Mouse (Mus musculus): ENCODE measurements around the gene Fancf. TPM values are rescaled to one million over a fixed set of nuclear protein-coding genes. Genes with fewer than 3 reads are reported as not detected.

Fancf gene
- total RNA-seq, 2 experiments from 2014 or later: 4.7 to 5.0 TPM

DNA sequence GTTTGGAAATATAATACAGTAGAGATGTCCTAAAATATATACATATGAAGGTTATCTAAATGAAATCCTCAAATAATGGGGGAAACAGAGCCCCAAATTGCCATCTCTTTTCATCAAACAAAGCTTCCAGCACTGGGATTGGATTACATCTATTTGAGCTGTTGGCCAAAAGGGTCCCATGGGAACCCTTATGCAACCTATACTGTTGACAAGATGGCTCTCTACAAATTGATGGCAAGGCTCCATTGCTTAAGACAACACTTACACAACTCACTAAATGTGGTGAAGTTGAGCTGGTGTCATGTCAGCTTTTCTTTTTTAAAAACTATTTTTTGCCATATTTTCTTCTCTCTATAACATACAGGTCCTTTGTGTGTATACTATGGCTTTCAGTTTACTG, 14.2 kb upstream of the Fancf start:
- Histone ChIP-seq H3K4me3 (no peak overlapping the region), H3K27ac (no peak overlapping the region)
- no peak for TF ChIP-seq CTCF (conservative IDR thresholded peaks at IDR 0.05)
- DNase-seq (ENCODE audit: low spot score in 2 of 2): no peak

DNA sequence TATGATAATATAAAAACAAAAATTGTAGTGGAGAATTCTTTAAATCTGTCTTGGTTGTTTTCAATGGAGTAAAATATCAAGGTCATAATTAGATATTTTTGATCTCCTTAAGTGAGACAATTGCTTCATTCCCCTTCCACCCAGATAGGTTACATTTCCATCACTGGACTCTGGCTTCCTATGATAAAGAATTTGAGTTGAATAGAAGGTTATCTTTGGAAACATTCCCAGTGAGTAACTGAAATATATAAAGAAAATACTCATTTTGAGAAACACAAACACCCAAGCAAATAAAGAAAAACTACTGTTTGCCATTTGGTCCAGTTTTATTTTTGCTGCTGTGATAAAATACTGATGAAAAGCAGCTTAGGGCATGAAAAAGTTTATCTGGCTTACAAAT, 10.5 kb upstream of the Fancf start:
- Histone ChIP-seq H3K4me3 (no peak overlapping the region), H3K27ac (no peak overlapping the region)
- no peak for DNase-seq (ENCODE audit: low spot score in 2 of 2)
- TF ChIP-seq CTCF (conservative IDR thresholded peaks at IDR 0.05): no peak

DNA sequence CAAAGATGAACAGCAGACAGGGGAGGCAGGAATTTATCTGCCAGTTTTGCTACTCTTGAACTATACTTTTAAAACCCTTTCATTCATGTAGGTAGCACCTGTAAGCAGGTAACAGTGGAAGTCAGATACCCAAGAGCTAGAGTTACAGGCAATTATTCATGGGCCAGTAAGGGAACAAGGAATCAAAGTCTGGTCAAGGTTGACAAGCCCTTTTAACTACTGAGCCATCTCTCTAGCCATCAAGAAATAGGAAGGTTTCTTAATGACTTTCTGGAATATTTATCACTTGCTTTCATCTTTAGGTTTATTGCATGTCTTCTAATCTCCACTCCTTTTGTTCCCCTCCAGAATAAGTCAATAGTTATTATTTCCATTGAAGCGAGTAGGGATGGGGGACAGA, 10.0 kb upstream of the Fancf start:
- Histone ChIP-seq H3K27ac (no peak overlapping the region), H3K4me3 (no peak overlapping the region)
- no peak for TF ChIP-seq CTCF (conservative IDR thresholded peaks at IDR 0.05)
- DNase-seq (ENCODE audit: low spot score in 2 of 2): no peak

DNA sequence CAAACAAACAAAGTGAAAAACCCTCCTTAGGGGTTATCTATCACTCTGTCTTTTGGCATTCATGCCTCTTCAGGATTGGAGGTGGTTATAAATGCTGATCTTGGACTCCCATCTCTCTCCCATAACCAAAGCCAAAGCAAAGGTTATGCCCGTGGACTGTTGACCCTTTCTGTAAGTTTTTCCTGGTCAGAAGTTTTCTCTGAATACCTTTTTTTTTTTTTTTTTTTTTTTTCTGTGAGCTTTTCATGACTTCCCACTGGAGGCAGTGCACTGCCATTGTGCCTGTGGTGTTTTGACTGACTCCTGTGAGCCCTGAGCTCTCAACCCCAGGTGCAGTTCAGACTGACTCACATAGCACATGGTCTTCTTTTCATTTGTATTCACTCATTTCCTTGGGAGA, 5.9 kb upstream of the Fancf start:
- TF ChIP-seq CTCF (conservative IDR thresholded peaks at IDR 0.05): peak; percentile 34
- Histone ChIP-seq H3K27ac (no peak overlapping the region), H3K4me3 (no peak overlapping the region)
- no peak for DNase-seq (ENCODE audit: low spot score in 2 of 2)

DNA sequence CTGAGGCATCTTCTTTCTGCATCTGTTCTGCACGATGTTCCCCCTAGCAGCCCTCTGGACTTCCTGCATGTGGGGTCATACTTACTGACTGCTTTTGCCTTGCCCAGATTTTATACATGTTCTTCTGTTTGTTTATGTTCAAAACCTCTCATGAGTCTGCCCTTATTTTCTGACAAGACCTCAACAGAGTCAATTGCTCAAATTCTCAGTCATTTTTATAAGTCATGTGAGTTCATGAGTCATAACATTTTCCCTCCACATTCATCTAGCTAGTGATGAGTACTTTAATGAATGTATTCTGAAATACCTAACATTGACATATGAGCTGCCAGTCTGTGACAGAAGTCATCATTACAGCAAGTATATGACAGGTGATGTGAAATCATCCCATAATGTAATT, 3.3 kb upstream of the Fancf start:
- Histone ChIP-seq H3K4me3 (no peak overlapping the region), H3K27ac (no peak overlapping the region)
- no peak for DNase-seq (ENCODE audit: low spot score in 2 of 2)
- no peak for TF ChIP-seq CTCF (conservative IDR thresholded peaks at IDR 0.05)

DNA sequence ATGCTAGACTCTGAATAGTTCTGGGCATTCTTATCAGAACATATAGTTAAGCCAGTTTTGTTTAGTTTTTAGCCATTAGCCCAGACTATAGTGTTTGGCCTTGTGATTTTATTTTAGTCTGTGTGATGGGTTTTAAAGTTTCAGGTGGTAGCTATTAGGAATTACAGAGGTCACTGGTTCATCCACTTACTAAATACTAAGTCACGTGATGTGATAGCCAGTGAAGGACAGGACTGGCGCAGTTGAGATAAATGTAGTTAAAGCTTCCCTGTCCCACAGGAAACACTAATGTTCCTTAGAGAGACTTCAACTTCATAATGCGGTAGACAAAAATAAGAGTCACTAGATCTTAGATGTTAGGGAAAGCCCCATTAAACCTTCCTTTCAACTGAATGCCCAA, 775 bp upstream of the Fancf start:
- Histone ChIP-seq H3K27ac (no peak overlapping the region), H3K4me3 (peak overlapping the region; percentile 65)
- DNase-seq (ENCODE audit: low spot score in 2 of 2): no peak
- no peak for TF ChIP-seq CTCF (conservative IDR thresholded peaks at IDR 0.05)

DNA sequence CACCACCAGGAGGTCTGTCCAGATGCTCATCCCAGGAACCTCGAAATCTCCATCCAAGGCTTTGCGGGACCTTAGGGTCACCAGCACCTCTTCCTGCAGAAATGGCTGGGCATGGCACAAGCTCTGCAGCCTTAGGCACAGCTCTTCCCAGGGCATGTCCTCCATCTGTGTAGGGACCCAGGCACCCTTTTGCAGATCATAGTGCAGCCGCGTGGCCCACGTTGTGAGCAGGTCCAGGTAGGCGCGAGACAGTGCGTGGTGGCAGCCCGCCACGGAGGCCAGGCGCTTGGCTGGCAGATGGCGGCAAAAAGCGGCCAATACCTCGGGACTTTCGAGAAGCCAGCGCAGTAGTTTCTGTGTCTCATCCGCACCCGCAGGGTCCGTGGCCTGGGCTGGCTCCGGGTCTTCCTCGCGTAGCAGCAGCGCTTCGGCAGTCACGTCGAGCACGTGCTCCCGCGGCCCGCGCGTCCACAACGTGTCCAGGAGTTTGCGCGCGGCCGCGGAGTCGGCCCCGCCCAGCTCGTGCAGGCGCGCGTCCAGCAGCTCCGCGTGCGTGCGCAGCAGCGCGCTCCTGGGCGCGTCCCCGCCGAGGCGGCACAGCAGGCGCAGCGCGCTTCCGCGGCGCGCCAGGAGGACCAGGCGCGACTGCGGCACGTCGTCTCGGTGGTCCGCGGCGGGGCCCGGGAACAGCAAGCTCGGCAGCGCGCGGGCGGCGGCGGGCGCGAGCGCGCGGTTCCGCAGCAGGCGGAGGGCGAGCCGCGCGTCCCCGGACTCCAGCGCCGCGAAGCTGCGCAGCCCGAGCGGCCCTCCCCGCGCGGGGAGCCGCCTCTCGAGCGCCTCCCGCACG, 594 bp downstream of the Fancf start, which contains the start of gene Gas2:
Gas2 (plus strand) TSS at position 766 of the 847 bp plus-strand sequence.
- Histone ChIP-seq H3K4me3 (peak within 1 kb of the TSS; percentile 65), H3K27ac (peak within 1 kb of the TSS; percentile 98)
- peak; percentile 82 to 87 for DNase-seq (ENCODE audit: low spot score in 2 of 2)
- no peak for TF ChIP-seq CTCF (conservative IDR thresholded peaks at IDR 0.05)

DNA sequence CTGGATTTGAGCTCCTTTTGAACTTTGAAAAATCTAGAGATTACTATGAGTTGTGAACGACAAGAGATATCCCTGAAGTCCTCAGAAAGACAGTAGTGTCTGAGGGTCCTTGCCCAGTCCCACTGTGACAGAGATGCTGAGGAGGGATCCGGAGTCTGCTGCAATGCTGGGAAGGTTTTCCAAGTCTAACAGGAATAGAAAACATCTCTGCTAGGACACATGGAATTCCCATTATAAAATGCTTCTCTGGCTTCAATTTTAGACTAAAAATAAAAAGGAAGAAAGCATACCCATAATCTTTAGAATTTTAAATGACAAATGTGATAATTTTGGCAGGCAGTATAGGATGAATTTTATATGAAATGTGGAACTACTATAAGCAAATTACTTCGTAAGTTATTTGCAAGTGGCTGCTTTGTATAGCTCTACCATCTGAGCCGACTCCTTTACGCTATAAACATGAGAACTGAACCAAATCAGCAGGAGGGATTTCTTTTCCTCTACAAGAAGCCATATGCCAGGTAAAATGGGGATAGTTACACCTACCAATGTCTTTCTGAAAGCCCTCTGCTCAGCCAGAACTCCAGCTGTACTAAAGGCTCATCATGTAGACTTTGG, 10.1 kb downstream of the Fancf start:
- DNase-seq (ENCODE audit: low spot score in 2 of 2): no peak
- Histone ChIP-seq H3K27ac (no peak overlapping the region), H3K4me3 (no peak overlapping the region)
- TF ChIP-seq CTCF (conservative IDR thresholded peaks at IDR 0.05): no peak

DNA sequence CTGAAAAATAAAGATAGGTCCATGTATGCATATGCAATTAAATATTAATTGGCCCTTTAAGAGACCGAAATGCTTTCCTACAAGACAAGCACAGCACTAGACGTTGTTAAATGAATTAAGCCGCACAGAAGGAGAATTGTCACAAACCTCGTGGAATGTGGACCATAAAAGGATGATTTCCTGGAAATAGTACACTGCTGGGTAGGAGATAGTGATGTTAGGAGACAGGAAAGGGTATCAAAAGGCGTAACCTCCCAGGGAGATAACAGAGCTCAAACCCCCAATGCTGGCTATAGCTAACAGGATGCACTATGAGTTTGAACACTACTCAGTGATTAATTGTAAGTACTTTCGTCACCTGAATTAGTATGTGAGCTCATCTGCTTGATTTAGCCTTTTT, 11.2 kb downstream of the Fancf start:
- Histone ChIP-seq H3K4me3 (no peak overlapping the region), H3K27ac (no peak overlapping the region)
- DNase-seq (ENCODE audit: low spot score in 2 of 2): no peak
- TF ChIP-seq CTCF (conservative IDR thresholded peaks at IDR 0.05): no peak

DNA sequence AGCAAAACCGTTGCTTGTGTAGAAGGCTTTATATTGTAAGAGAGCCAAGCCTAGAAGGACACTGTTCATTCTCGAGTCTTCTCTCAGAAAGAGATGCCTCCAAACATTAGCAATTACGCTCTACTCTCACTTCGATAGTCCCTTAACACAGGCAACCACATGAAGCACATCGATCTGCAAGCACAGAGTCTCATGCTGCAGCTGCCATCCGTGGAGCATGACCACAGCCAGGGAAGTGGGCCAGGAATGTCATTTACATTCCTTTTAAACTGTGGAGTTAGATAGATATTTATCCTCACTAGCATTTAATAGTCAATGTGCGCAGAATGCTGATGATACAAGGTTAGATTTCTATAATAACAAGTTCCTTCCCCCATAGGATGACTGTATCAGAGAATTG, 21.6 kb downstream of the Fancf start:
- DNase-seq (ENCODE audit: low spot score in 2 of 2): peak in 1 of 2 experiments; percentile 16
- Histone ChIP-seq H3K4me3 (no peak overlapping the region), H3K27ac (no peak overlapping the region)
- no peak for TF ChIP-seq CTCF (conservative IDR thresholded peaks at IDR 0.05)

DNA sequence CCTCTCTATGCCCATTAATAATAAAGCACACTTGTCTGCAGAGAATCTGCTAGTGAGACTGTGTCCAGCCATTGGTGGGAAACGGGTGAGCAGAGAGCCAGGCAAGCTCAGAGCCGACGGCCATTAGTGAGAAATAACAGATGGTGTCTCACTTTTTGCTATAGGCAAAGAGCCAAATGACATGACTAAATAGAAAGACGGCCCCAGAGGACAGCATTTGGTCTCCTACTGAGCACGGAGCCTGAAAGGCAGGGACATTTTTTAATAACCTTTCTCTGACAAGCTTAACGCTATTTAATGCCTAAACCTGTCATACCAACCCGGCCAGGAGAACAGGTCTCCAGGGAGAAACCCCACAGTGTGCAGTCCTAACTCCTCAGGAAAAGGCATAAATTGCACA, 30.1 kb downstream of the Fancf start:
- no peak for DNase-seq (ENCODE audit: low spot score in 2 of 2)
- no peak overlapping the region for H3K27ac ChIP-seq
- TF ChIP-seq CTCF (conservative IDR thresholded peaks at IDR 0.05): no peak
- no peak overlapping the region for H3K4me3 ChIP-seq

DNA sequence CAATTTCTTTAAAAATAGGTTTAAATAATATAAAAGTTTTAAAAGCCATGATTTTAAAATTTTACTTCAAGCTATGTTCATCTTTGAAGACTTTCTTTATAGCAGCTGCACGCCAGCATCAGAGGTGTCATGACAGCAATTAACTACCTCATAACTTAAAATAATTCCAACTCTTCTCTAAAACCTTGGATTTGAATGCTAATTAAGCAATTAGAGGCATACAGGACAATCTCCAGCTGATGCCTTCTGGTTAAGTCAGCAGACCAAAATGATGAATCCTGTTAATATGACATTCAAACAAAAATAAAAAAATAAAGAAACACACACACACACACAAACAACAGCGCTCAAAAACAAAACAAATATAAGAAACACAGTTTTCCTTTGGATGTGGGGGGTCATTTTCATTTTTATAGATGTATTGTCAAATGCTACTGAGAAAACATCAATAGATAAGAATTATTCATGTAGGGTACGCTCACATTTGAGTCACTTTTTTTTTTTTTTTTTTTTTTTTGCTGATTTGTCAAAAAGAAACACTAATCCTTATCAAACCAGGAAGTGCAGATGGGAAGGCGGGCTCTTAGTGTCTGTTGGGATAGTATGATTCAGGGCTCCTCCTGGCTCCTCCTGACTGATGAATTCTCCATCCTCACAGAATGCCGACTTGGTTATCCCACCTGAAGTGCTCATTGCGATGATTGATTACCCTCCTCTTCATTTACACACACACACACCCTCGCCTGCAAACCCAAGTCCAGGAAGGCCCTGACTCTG, 38.3 kb downstream of the Fancf start:
- DNase-seq (ENCODE audit: low spot score in 2 of 2): no peak
- Histone ChIP-seq H3K4me3 (no peak overlapping the region), H3K27ac (no peak overlapping the region)
- no peak for TF ChIP-seq CTCF (conservative IDR thresholded peaks at IDR 0.05)

DNA sequence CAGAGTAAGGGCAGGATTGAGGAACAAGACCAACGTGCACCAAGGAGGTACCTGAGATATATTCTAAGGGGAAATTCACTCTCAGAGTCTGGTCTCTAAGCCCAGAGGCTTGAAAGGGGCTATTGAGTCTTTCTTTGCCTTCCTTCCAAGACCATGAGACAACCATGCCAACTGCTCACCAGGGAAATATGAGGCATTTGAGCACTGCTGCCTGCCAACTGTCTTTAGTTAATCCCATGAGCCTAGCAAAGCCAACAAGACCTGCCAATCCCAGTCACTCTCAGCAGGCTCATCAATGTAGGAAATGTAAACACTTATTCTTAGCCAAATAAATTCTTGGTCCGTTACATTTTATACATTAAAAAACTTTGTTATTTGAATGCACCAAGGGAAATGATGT, 40.6 kb downstream of the Fancf start:
- TF ChIP-seq CTCF (conservative IDR thresholded peaks at IDR 0.05): no peak

More for the DNA sequence above, 40.6 kb downstream of the Fancf start:
- Histone ChIP-seq H3K27ac (no peak overlapping the region), H3K4me3 (no peak overlapping the region)
- no peak for DNase-seq (ENCODE audit: low spot score in 2 of 2)
